Mouse (Mus musculus) heart, adult 2 months (tissue): ENCODE measurements at regions not wholly inside any gene's neighbourhood (a gene's known extent, or its start where the extent isn't known, plus 50 kb on each side); places are given as distances from the start of the nearest gene placed in this dataset.

ENCODE experiments used
- CTCF ChIP-seq: fragments of 200-600 bp; IDR thresholded peaks from 2 replicates; pipeline ENCODE4 v1.8.1; 2022; ENCODE audit warnings: antibody characterized with exemption, mild to moderate bottlenecking, moderate library complexity
- POLR2A ChIP-seq: fragments of 200-500 bp; IDR thresholded peaks from 2 replicates; pipeline ENCODE4 v1.6.1; 2011; ENCODE audit warnings: mild to moderate bottlenecking, low read depth, low read length, control low read depth; ENCODE audit not compliant: insufficient read depth

GRCm38 (mm10) chr6:94818220-94818619 is 118.3 kb upstream of the Lrig1 start:
- TF ChIP-seq CTCF, result no peak
- TF ChIP-seq POLR2A, result no peak
